ENCODE assay signal across 19 mouse cellular contexts in genomic region chr3:97819050-97819449, GRCm38 (mm10).
A peak's percentile ranks its signal among the peaks of the same experiment; 100 is the strongest.
DNase-seq lines count a peak whose midpoint lies in the region; ATAC-seq and TF ChIP-seq lines count a peak whose summit lies in the region.
"Had no signal": no experiment of that assay in that cellular context is flagged by ENCODE, and none has a peak within 500 bp of the region (broad histone marks: within the 10 kb centered on the region; RNA-seq: fewer than 3 reads in every experiment).

No protein-coding gene starts in this region.

- 0 out of 2 replicates have a peak, but pooled peaks cover 3% of the 10 kb centered on the region for H3K27me3 ChIP-seq in heart, embryonic 16.5 days (ENCODE audit: control insufficient read depth, insufficient read depth, low read length)
- H3K27me3 ChIP-seq in heart, embryonic 11.5 days (ENCODE audit: control insufficient read depth, insufficient read depth, low read length) = no peaks in the 10 kb centered on the region
- H3K27me3 ChIP-seq in liver, adult 2 months (ENCODE audit: control insufficient read depth, insufficient read depth, low read length) = no peaks in the 10 kb centered on the region
- no peaks in the 10 kb centered on the region for H3K27me3 ChIP-seq in intestine, embryonic 15.5 days (replicated peaks)
- H3K27me3 ChIP-seq in liver, embryonic 16.5 days (ENCODE audit: control insufficient read depth, insufficient read depth, low read depth, low read length) = peaks cover 1% of the 10 kb centered on the region
- H3K27me3 ChIP-seq in cerebellum, adult 2 months (ENCODE audit: control insufficient read depth, insufficient read depth, low read length) = no peaks in the 10 kb centered on the region
- H3K27me3 ChIP-seq: neural tube, embryonic 12.5 days; Patski had no signal

- H3K79me2 ChIP-seq in liver, adult 2 months (ENCODE audit: control insufficient read depth, insufficient read depth, low read length) = peaks cover 18% of the 10 kb centered on the region; the same call in 1 of the 2 replicates

- no peak for TF ChIP-seq POLR2A in liver, adult 2 months (IDR thresholded peaks at IDR 0.05; ENCODE audit: extremely low read depth, insufficient read depth, low read length)
- no peak for TF ChIP-seq POLR2A in cerebellum, adult 2 months (IDR thresholded peaks at IDR 0.05; ENCODE audit: borderline replicate concordance, insufficient read depth, low read length)

- peak overlapping the region; percentile 14; the same call in 1 of the 2 replicates for H3K27ac ChIP-seq in heart, embryonic 16.5 days (ENCODE audit: low read length)
- no peak overlapping the region for H3K27ac ChIP-seq in heart, embryonic 11.5 days (ENCODE audit: low read depth, low read length)
- H3K27ac ChIP-seq in liver, adult 2 months (replicated peaks; ENCODE audit: insufficient read depth, low read depth, low read length) = peak overlapping the region; percentile 76
- H3K27ac ChIP-seq in intestine, embryonic 15.5 days = peak overlapping the region; percentile 73
- peak overlapping the region; percentile 81 for H3K27ac ChIP-seq in liver, embryonic 16.5 days (ENCODE audit: low read length)
- no peak overlapping the region for H3K27ac ChIP-seq in cerebellum, adult 2 months (ENCODE audit: insufficient read depth, low read length)
- H3K27ac ChIP-seq: hindbrain, embryonic 15.5 days; limb, embryonic 13.5 days; neural tube, embryonic 12.5 days had no signal

- no peaks in the 10 kb centered on the region for H3K36me3 ChIP-seq in heart, embryonic 16.5 days (ENCODE audit: control insufficient read depth, insufficient read depth)
- H3K36me3 ChIP-seq in heart, embryonic 11.5 days (ENCODE audit: control insufficient read depth, insufficient read depth, low read length) = no peaks in the 10 kb centered on the region
- H3K36me3 ChIP-seq in liver, adult 2 months (ENCODE audit: control insufficient read depth, insufficient read depth, low read length) = no peaks in the 10 kb centered on the region
- H3K36me3 ChIP-seq in intestine, embryonic 15.5 days = no peaks in the 10 kb centered on the region
- H3K36me3 ChIP-seq in liver, embryonic 16.5 days (ENCODE audit: control insufficient read depth, insufficient read depth) = no peaks in the 10 kb centered on the region
- H3K36me3 ChIP-seq: hindbrain, embryonic 15.5 days; limb, embryonic 13.5 days; neural tube, embryonic 12.5 days had no signal

- no peak overlapping the region for H3K9ac ChIP-seq in heart, embryonic 16.5 days (ENCODE audit: low read length)
- no peak overlapping the region for H3K9ac ChIP-seq in heart, embryonic 11.5 days (ENCODE audit: low read depth, low read length)
- H3K9ac ChIP-seq in liver, adult 2 months (ENCODE audit: low read depth, low read length) = no peak overlapping the region
- no peak overlapping the region for H3K9ac ChIP-seq in intestine, embryonic 15.5 days
- H3K9ac ChIP-seq in liver, embryonic 16.5 days (ENCODE audit: low read depth, low read length) = no peak overlapping the region
- H3K9ac ChIP-seq: hindbrain, embryonic 15.5 days; limb, embryonic 13.5 days; neural tube, embryonic 12.5 days had no signal

- peaks cover 15% of the 10 kb centered on the region for H3K4me1 ChIP-seq in heart, embryonic 16.5 days (ENCODE audit: control insufficient read depth, insufficient read depth, low read length)
- H3K4me1 ChIP-seq in heart, embryonic 11.5 days (ENCODE audit: control insufficient read depth, insufficient read depth, low read length) = peaks cover 6% of the 10 kb centered on the region
- H3K4me1 ChIP-seq in liver, adult 2 months (ENCODE audit: control insufficient read depth, insufficient read depth, low read length) = peaks cover 20% of the 10 kb centered on the region
- 0 out of 2 replicates have a peak, but pooled peaks cover 4% of the 10 kb centered on the region for H3K4me1 ChIP-seq in intestine, embryonic 15.5 days (replicated peaks)
- H3K4me1 ChIP-seq in liver, embryonic 16.5 days (ENCODE audit: control insufficient read depth, low read depth, low read length) = no peaks in the 10 kb centered on the region; the same call in 1 of the 2 replicates
- 0 out of 2 replicates have a peak, but pooled peaks cover under 1% of the 10 kb centered on the region for H3K4me1 ChIP-seq in cerebellum, adult 2 months (ENCODE audit: control insufficient read depth, insufficient read depth, low read length)

- H3K9me3 ChIP-seq in heart, embryonic 16.5 days (replicated peaks; ENCODE audit: control insufficient read depth, low read length) = no peaks in the 10 kb centered on the region
- H3K9me3 ChIP-seq in heart, embryonic 11.5 days (replicated peaks; ENCODE audit: control insufficient read depth, low read length) = no peaks in the 10 kb centered on the region
- H3K9me3 ChIP-seq in intestine, embryonic 15.5 days = no peaks in the 10 kb centered on the region
- H3K9me3 ChIP-seq in liver, embryonic 16.5 days (replicated peaks; ENCODE audit: control insufficient read depth, low read length) = no peaks in the 10 kb centered on the region
- H3K9me3 ChIP-seq: hindbrain, embryonic 15.5 days; limb, embryonic 13.5 days; megakaryocyte, embryonic 14.5 days; neural tube, embryonic 12.5 days had no signal

- no peak for TF ChIP-seq CTCF in liver, adult 2 months (IDR thresholded peaks at IDR 0.05; ENCODE audit: low read depth, low read length)
- no peak for TF ChIP-seq CTCF in cerebellum, adult 2 months (IDR thresholded peaks at IDR 0.05; ENCODE audit: borderline replicate concordance, insufficient read depth, low read depth, low read length)

- no peak overlapping the region for H3K4me2 ChIP-seq in heart, embryonic 16.5 days (ENCODE audit: low read depth, low read length)
- no peak overlapping the region for H3K4me2 ChIP-seq in heart, embryonic 11.5 days
- H3K4me2 ChIP-seq in intestine, embryonic 15.5 days (replicated peaks) = no peak overlapping the region
- H3K4me2 ChIP-seq in liver, embryonic 16.5 days (ENCODE audit: low read depth, low read length) = no peak overlapping the region
- H3K4me2 ChIP-seq: hindbrain, embryonic 15.5 days; limb, embryonic 13.5 days; neural tube, embryonic 12.5 days had no signal

- 46% methylated on average over 3 of the region's 3 CpGs for WGBS in heart, embryonic 16.5 days
- WGBS in heart, embryonic 11.5 days (ENCODE audit: insufficient replicate concordance) = 50% methylated on average over 3 of the region's 3 CpGs
- 26% methylated on average over 3 of the region's 3 CpGs for WGBS in liver, adult 2 months
- WGBS in intestine, embryonic 15.5 days = 41% methylated on average over 3 of the region's 3 CpGs
- 27% methylated on average over 3 of the region's 3 CpGs for WGBS in liver, embryonic 16.5 days (ENCODE audit: insufficient replicate concordance)
- WGBS in cerebellum, adult 2 months = 50% methylated on average over 3 of the region's 3 CpGs

- no peak for ATAC-seq in heart, embryonic 16.5 days (replicated peaks; ENCODE audit: extremely low read depth, insufficient read depth, low FRiP score)
- no peak for ATAC-seq in heart, embryonic 11.5 days (replicated peaks; ENCODE audit: insufficient number of reproducible peaks, low FRiP score, low TSS enrichment)
- ATAC-seq in intestine, embryonic 15.5 days = peak; percentile 3; the same call in 1 of the 2 replicates
- ATAC-seq in liver, embryonic 16.5 days (ENCODE audit: low read depth) = no peak
- ATAC-seq: lung, postnatal 0 days; Patski had no signal

- DNase-seq in liver, adult 2 months (ENCODE audit: extremely low read depth, low read depth, low spot score) = peak; percentile 48
- DNase-seq in liver = no peak
- DNase-seq in cerebellum, adult 2 months = no peak
- DNase-seq in lung, postnatal 25 days (ENCODE audit: low spot score) = no peak
- DNase-seq: cerebellum, adult 9-11 months; gastrocnemius, postnatal 25 days; layer of hippocampus, adult 9-11 months; spleen, adult 18-20 months; thymus, postnatal 4 days had no signal

- no peak overlapping the region for H3K4me3 ChIP-seq in heart, embryonic 16.5 days (ENCODE audit: low read length)
- no peak overlapping the region for H3K4me3 ChIP-seq in heart, embryonic 11.5 days (ENCODE audit: low read depth, low read length)
- H3K4me3 ChIP-seq in liver, adult 2 months (ENCODE audit: insufficient read depth, low read depth, low read length) = no peak overlapping the region
- no peak overlapping the region for H3K4me3 ChIP-seq in intestine, embryonic 15.5 days (replicated peaks)
- H3K4me3 ChIP-seq in liver, embryonic 16.5 days (ENCODE audit: low read depth, low read length) = no peak overlapping the region
- H3K4me3 ChIP-seq in cerebellum, adult 2 months (replicated peaks; ENCODE audit: insufficient read depth, low read depth, low read length) = no peak overlapping the region
- H3K4me3 ChIP-seq: hindbrain, embryonic 15.5 days; limb, embryonic 13.5 days; megakaryocyte, embryonic 14.5 days; neural tube, embryonic 12.5 days had no signal

Comparison
In these comparisons a context has a peak if more than half of its experiments do, and no peak if none do; other contexts are left out.
1. H3K27ac ChIP-seq: peak in heart, embryonic 16.5 days (single experiment), liver, adult 2 months (single experiment), intestine, embryonic 15.5 days (single experiment) and liver, embryonic 16.5 days (single experiment); none in heart, embryonic 11.5 days (single experiment) and cerebellum, adult 2 months (single experiment).